Mouse (Mus musculus): ENCODE data around the gene Cd200r3. TPM values are rescaled to one million over a fixed set of nuclear protein-coding genes. Genes with fewer than 3 reads are reported as not detected.

Cd200r3 gene
- polyA plus RNA-seq, 1 experiment = not detected

DNA sequence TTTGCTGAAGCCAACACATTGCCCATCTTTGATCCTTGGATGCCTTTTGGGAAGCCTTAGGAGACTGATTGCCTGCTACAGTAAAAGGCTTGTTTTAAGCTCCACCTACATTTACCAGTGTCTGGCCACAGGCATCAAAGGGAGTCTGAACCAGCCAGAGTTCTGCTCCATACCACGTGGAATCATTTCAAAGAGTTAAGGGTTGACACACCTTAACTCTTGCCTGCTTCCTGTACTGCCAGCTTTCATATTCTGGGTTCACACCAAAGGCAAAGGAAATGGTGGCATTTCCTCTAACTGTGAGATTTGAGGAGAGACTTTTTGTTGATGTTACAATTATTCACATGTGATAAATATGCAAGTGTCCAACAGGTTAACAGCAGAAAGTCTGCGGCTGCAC is 63.5 kb downstream of the Cd200r3 start:
- no peaks in the 10 kb centered on the region for H3K4me1 ChIP-seq (ENCODE audit: control insufficient read depth, insufficient read depth, insufficient read length, low read length)

DNA sequence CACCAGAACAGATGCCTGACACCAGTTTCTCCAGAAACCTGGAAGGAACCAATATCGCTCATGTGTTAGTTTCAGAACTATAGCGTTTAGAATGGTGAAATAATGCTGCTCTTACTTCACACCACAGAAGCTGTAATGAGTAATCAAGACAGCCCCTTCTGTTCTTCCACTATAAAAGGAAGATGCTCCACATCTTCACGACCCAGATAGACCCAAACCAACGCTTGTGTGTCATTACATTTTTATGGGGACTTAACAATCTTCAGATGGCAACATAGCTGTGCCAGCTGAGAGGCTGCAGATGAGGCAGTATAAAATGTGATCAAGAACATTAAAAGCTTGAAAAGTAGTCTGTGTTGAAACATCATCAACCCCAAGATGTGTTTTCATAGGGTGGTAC is 64.3 kb downstream of the Cd200r3 start:
- H3K4me1 ChIP-seq (ENCODE audit: control insufficient read depth, insufficient read depth, insufficient read length, low read length) = no peaks in the 10 kb centered on the region
- no peak overlapping the region for H3K4me3 ChIP-seq (ENCODE audit: insufficient read depth, low read depth, low read length)
- H3K27ac ChIP-seq (replicated peaks; ENCODE audit: low read depth, low read length) = no peak overlapping the region

More for the DNA sequence above, 63.5 kb downstream of the Cd200r3 start:
- Histone ChIP-seq H3K4me3 (ENCODE audit: insufficient read depth, low read depth, low read length) (no peak overlapping the region), H3K27ac (replicated peaks; ENCODE audit: low read depth, low read length) (no peak overlapping the region)

DNA sequence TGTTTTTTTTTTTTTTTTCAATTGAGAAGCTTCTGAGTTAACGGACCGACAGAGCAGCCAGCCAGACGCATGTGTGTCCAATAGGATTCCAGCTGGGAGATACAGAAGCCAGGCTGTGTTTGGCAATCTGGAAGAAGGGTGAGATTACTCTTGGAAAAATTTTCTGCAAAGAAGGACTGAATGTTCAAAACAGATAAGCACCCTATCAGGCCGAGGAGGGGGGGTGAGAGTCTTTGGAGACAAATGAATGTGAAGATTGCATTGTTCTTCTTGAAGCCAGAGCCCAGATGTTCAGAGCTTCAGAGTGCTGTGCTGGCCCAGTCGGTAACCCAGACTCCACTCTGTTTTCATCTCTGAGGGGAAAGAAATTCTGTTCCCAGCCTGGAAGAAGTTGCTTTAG is 66.2 kb downstream of the Cd200r3 start:
- H3K4me1 ChIP-seq (ENCODE audit: control insufficient read depth, insufficient read depth, insufficient read length, low read length) = no peaks in the 10 kb centered on the region
- peak overlapping the region; percentile 86 for H3K27ac ChIP-seq (replicated peaks; ENCODE audit: low read depth, low read length)
- no peak overlapping the region for H3K4me3 ChIP-seq (ENCODE audit: insufficient read depth, low read depth, low read length)

DNA sequence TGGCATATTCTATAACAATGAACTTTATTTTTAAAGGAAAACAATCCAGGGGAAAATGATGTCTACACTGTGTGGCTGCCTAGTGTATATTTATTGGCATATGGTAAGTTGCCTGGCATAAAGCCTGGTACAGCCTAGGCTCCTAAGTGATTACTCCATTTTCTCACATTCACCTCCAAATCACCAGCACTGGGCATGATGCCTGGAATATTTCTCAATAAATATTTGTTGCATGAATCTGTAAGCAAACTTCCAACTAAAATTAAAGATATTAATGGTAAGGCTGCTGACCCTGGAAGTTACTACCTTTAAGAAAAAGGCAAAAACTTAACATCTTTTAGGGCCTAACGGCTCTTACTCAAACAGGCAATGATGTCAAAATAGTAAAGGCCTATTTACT is 72.1 kb downstream of the Cd200r3 start:
- Histone ChIP-seq H3K27ac (replicated peaks; ENCODE audit: low read depth, low read length) (no peak overlapping the region), H3K4me1 (ENCODE audit: control insufficient read depth, insufficient read depth, insufficient read length, low read length) (no peaks in the 10 kb centered on the region), H3K4me3 (ENCODE audit: insufficient read depth, low read depth, low read length) (no peak overlapping the region)

DNA sequence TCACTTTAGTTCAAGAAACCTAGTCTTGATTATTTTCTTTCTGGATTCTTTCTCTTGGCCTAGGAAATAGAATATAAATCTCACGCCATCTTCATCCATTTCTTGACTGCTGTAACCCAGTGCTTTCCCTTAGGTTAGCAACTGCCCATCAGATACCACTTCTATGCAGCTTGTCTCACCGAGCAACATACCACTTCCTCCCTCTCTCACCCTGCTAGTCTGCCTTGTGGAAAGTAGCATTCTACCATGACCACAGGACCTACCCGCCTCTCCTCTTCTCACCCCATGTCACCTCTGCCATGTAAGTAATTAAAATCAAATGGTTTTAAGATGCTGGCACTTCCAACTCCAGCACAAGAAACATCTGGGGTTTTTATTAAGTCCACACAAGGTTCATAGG is 73.0 kb downstream of the Cd200r3 start:
- peak overlapping the region; percentile 56; the same call in 1 of the 2 replicates for H3K27ac ChIP-seq (replicated peaks; ENCODE audit: low read depth, low read length)
- H3K4me3 ChIP-seq (ENCODE audit: insufficient read depth, low read depth, low read length) = no peak overlapping the region
- H3K4me1 ChIP-seq (ENCODE audit: control insufficient read depth, insufficient read depth, insufficient read length, low read length) = no peaks in the 10 kb centered on the region

DNA sequence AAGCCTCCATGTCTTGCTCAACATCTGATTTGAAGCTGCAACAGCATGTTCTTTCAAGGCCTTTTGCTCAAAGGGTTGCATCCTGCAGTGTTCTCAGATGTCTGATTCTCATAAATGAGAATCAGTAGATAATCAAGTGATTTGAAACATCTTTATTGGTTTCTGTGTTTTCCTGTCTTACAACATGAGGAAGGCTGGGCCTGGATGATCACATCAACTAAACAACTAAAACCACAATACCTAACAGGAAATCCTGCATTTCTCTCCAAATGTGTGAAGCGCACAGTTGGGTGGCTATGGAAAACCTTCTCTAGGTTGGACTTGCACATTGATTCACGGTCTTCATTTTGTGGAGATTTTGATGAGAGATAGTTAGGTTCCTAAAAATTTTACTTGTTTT is 75.4 kb downstream of the Cd200r3 start:
- no peaks in the 10 kb centered on the region for H3K4me1 ChIP-seq (ENCODE audit: control insufficient read depth, insufficient read depth, insufficient read length, low read length)
- no peak overlapping the region for H3K4me3 ChIP-seq (ENCODE audit: insufficient read depth, low read depth, low read length)
- no peak overlapping the region for H3K27ac ChIP-seq (replicated peaks; ENCODE audit: low read depth, low read length)

DNA sequence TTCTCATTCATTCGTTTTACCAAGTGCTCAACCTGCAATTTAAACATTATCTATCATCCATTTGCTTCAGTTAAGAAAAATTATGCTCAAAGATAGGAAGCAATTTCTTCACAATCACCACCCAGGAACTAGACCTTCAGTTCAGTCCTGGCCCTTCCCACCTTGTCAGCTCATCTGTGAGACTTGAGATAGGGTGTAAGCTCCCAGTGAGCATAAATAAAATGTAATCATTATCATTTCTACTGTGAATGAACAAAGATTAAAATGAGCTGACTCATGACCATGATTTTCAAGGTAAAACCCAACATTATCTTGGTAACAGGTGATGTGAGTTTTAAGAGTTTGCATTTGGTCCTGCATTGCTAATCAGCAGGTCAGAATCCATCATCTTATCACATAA is 76.6 kb downstream of the Cd200r3 start:
- Histone ChIP-seq H3K4me1 (ENCODE audit: control insufficient read depth, insufficient read depth, insufficient read length, low read length) (no peaks in the 10 kb centered on the region), H3K27ac (replicated peaks; ENCODE audit: low read depth, low read length) (no peak overlapping the region), H3K4me3 (ENCODE audit: insufficient read depth, low read depth, low read length) (no peak overlapping the region)

DNA sequence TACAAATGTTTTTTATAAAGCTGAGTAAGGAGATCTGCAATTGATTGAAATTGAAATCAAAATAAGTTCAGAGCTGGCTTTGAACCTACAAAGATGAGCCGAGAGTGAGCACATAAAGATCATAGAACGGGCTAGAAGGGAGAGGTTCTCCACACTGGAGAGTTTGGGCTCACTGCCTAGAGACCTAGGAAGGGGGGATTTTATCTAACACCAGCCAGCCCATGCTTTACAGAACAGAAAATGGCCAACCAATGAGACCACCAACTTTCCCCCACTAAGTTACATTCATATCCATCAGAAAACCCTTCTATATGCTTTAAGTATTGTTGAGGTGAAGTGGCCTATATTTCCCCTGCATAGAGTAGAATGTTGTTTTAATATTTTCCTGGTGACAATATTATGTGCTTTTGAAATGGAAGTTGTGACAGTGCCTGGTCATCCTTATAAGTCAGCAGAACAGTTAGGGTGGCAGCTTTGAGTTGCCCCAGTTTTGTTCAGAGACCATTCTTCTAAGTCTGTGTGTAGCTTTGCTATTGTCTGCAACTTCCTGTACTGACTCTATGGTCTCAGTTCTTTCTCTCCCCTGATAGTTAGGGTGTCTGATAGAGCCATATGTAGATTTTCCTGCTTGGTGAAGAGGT is 77.3 kb downstream of the Cd200r3 start:
- H3K4me3 ChIP-seq (ENCODE audit: insufficient read depth, low read depth, low read length) = no peak overlapping the region
- H3K4me1 ChIP-seq (ENCODE audit: control insufficient read depth, insufficient read depth, insufficient read length, low read length) = no peaks in the 10 kb centered on the region
- no peak overlapping the region for H3K27ac ChIP-seq (replicated peaks; ENCODE audit: low read depth, low read length)

DNA sequence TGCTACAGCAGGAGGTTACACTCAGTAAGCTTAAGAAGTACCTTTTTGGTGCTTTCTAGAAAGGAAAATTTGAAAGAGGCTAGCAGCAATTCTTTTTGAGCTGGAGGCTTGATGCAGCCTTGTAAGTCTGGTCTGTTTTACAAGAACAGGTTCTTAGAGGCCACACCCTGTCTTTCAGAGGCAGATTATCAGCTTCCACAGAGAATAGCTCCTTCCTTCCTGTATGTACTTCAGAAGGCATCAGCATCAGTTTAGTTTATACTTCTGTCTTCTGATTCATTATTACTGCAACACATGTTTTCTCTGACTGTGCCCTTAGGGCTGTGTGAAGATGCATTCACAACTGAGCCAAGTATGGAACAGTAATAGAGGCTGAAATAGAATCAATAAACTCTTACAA is 78.0 kb downstream of the Cd200r3 start:
- Histone ChIP-seq H3K4me3 (ENCODE audit: insufficient read depth, low read depth, low read length) (no peak overlapping the region), H3K4me1 (ENCODE audit: control insufficient read depth, insufficient read depth, insufficient read length, low read length) (no peaks in the 10 kb centered on the region), H3K27ac (replicated peaks; ENCODE audit: low read depth, low read length) (no peak overlapping the region)

DNA sequence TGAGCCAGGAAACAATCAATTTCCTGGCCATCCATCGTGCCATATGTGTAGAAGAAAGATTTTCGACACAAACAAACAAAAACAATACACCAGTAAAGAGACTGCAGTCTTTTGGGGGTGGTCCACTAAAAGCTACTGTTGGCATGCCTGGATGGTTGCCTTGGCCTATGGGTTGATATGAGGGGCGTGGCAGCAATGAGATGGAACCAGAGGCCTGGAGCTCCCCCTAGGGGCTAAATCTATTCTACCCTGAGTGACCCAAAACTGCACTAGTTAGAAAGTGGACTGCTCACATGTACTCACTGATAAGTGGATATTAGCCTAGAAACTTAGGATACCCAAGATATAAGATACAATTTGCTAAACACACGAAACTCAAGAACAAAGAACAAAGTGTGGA is 80.4 kb downstream of the Cd200r3 start:
- Histone ChIP-seq H3K27ac (replicated peaks; ENCODE audit: low read depth, low read length) (no peak overlapping the region), H3K4me1 (ENCODE audit: control insufficient read depth, insufficient read depth, insufficient read length, low read length) (no peaks in the 10 kb centered on the region; the same call in 1 of the 2 replicates), H3K4me3 (ENCODE audit: insufficient read depth, low read depth, low read length) (no peak overlapping the region)

DNA sequence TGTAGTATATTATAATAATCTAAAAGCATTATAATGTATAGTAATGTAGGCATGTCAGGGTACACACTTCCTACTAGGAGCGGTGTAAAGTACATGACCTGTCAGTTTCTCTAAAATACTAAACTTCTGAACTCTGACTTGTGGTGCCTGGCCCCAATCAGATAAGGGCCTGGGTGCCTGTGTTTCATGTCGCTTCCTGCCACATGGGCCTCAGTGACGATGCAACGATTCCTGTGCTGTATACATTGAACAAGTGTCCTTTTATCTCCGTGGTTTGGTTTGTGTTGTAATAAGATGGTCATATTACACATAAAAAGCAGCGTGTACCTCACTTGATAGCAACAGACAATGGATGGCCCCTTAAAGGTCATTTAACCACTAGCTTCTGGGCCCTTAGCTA is 81.8 kb downstream of the Cd200r3 start:
- H3K27ac ChIP-seq (replicated peaks; ENCODE audit: low read depth, low read length) = no peak overlapping the region
- peaks cover 4% of the 10 kb centered on the region for H3K4me1 ChIP-seq (ENCODE audit: control insufficient read depth, insufficient read depth, insufficient read length, low read length)
- no peak overlapping the region for H3K4me3 ChIP-seq (ENCODE audit: insufficient read depth, low read depth, low read length)

DNA sequence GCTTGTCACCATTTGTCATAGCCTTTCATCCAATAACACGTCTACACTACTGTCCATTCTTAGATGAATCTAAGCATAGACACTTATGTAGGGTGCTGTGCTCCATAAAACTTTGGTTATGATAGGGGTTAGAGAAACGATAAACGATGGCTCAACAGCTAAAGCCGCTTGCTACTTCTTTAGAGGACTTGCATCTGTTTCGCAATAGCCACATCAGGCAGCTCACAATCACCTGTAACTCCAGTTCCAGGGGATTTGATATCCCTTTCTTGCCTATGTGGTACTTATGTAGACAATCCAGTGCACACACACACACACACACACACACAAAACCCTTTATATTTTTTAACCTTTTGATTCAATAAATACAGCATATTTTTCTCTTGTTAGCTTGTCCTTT is 85.6 kb downstream of the Cd200r3 start:
- Histone ChIP-seq H3K4me3 (ENCODE audit: insufficient read depth, low read depth, low read length) (no peak overlapping the region), H3K4me1 (ENCODE audit: control insufficient read depth, insufficient read depth, insufficient read length, low read length) (peaks cover 4% of the 10 kb centered on the region), H3K27ac (replicated peaks; ENCODE audit: low read depth, low read length) (no peak overlapping the region)

DNA sequence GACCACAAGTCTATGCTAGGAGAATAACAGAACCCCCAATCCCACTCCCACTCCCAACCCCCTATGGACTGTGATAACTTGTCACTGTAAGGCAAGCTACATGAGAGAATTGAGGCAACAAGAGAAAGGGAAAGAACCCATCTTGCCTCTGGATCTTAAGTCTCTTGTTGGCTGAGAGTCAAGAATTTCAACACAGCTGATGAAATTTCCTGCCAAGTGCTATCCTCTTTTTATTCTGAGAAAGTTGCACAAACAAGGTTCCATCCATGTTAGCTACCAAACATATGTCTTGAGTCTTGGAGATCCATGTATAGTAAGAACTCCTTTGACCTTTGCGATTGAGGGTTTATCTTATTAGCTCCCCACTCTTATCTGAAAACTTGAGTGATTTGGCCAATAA is 86.0 kb downstream of the Cd200r3 start:
- H3K27ac ChIP-seq (replicated peaks; ENCODE audit: low read depth, low read length) = no peak overlapping the region
- peaks cover 4% of the 10 kb centered on the region for H3K4me1 ChIP-seq (ENCODE audit: control insufficient read depth, insufficient read depth, insufficient read length, low read length)
- no peak overlapping the region for H3K4me3 ChIP-seq (ENCODE audit: insufficient read depth, low read depth, low read length)

DNA sequence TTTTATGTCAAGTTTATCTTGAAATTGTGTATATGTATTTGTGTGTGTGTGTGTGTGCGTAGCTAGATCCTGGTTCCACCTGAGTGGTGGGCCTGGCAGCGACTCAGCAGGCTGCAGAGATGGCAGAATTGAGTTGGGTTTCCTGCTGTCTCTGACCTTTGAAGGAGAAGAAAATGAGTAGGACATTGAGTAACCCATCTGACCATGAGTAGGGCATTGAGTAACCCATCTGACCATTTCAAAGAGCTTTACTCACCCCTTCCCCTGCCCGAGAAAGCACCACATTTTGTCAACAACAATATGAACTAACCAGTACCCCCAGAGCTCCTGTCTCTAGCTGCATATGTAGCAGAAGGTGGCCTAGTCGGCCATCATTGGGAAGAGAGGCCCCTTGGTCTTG is 86.6 kb downstream of the Cd200r3 start:
- Histone ChIP-seq H3K27ac (replicated peaks; ENCODE audit: low read depth, low read length) (peak overlapping the region; percentile 16), H3K4me3 (ENCODE audit: insufficient read depth, low read depth, low read length) (no peak overlapping the region)

DNA sequence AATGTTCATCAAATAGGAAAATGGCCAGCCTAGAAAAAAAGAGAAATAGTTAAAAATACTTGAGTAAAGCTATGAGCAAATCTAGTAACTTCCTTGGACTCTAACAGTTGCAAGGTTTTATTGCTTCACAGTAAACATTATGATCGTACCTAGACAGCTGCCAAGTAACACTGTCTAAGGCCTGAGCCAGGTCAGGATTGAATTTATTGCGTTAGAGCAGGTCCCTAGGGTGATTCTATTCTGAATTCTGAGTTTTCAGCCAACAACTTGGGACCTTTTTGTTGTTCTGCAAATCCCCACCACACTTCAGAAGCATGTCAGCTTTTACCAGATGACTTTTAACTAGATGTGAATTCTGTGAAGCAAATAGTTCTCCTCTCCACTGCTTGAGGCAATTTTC is 87.3 kb downstream of the Cd200r3 start:
- Histone ChIP-seq H3K4me1 (ENCODE audit: control insufficient read depth, insufficient read depth, insufficient read length, low read length) (peaks cover 4% of the 10 kb centered on the region), H3K27ac (replicated peaks; ENCODE audit: low read depth, low read length) (peak overlapping the region; percentile 37), H3K4me3 (ENCODE audit: insufficient read depth, low read depth, low read length) (no peak overlapping the region)

More for the DNA sequence above, 86.6 kb downstream of the Cd200r3 start:
- peaks cover 4% of the 10 kb centered on the region for H3K4me1 ChIP-seq (ENCODE audit: control insufficient read depth, insufficient read depth, insufficient read length, low read length)

Data from brown adipose tissue, adult 24 weeks (tissue).